Mouse (Mus musculus) liver, postnatal 0 days (tissue): Measurements from ENCODE around the gene Gm7951. TPM values are rescaled to one million over a fixed set of nuclear protein-coding genes. Genes with fewer than 3 reads are reported as not detected.
"Not testable (repeated sequence)": the region's sequence is repeated elsewhere in the genome, so short reads cannot be mapped to it uniquely, and the experiment has no call there.

Experiments used
- ATAC-seq: fragments of 200-750 bp; cut with Nextera tagmentation; 2 replicates; pipeline ENCODE4 v1.8.0; 2017; ENCODE audit warnings: mild to moderate bottlenecking, moderate library complexity
- DNase-seq: peaks from one replicate; pipeline ENCODE4 v3.0.0-alpha.2; 2016
- H3K27ac ChIP-seq: fragments of 300-500 bp; sonication (generic); 2 replicates; pipeline ENCODE4 v1.5.1; 2014; ENCODE audit warnings: antibody characterized with exemption, moderate library complexity, mild to moderate bottlenecking, low read depth
- H3K27me3 ChIP-seq: fragments of 300-500 bp; sonication (generic); 2 replicates; pipeline ENCODE4 v1.6.1; 2014; ENCODE audit warnings: low read length, control low read depth, mixed read lengths; ENCODE audit not compliant: insufficient read depth
- H3K36me3 ChIP-seq: fragments of 300-500 bp; sonication (generic); replicated peaks from 2 replicates; pipeline ENCODE4 v1.6.1; 2014; ENCODE audit warnings: mild to moderate bottlenecking, control low read depth, low read length, moderate library complexity, mixed read lengths; ENCODE audit not compliant: insufficient read depth
- H3K4me1 ChIP-seq: fragments of 300-500 bp; sonication (generic); 2 replicates; pipeline ENCODE4 v1.6.1; 2014; ENCODE audit warnings: antibody characterized with exemption, mild to moderate bottlenecking, control low read depth; ENCODE audit not compliant: insufficient read depth
- H3K4me2 ChIP-seq: fragments of 300-500 bp; sonication (generic); 2 replicates; pipeline ENCODE4 v1.6.1; 2014; ENCODE audit warnings: low read depth, mild to moderate bottlenecking, low read length, moderate library complexity, mixed read lengths
- H3K4me3 ChIP-seq: fragments of 300-500 bp; sonication (generic); 2 replicates; pipeline ENCODE4 v1.5.1; 2014; ENCODE audit warnings: low read depth, low read length
- H3K9ac ChIP-seq: fragments of 300-500 bp; sonication (generic); replicated peaks from 2 replicates; pipeline ENCODE4 v1.6.1; 2014; ENCODE audit warnings: mild to moderate bottlenecking, moderate library complexity
- H3K9me3 ChIP-seq: fragments of 300-500 bp; sonication (generic); 2 replicates; pipeline ENCODE4 v1.6.1; 2016; ENCODE audit warnings: mild to moderate bottlenecking, control low read depth, low read length, mixed read lengths
- WGBS: fragments of 180-500 bp; shearing (Covaris S2); extraction: QIAGEN DNeasy Blood & Tissue Kit; methylation state at CpG from one replicate; pipeline ENCODE4 v1.1.7; 2014; ENCODE audit not compliant: insufficient replicate concordance; 5-methylcytosine and 5-hydroxymethylcytosine counted together
- polyA plus RNA-seq: library from polyadenylated mRNA; unstranded; fragments of >200 nt; fragmentation: Nextera tagmentation; extraction: Ambion mirVana; gene quantifications from 2 replicates; pipeline ENCODE4 v1.2.1, GENCODE M21; 2015

The Gm7951 gene
- not detected in 2 replicates for polyA plus RNA-seq

- ATAC-seq, H3K4me2 ChIP-seq, H3K27ac ChIP-seq, H3K9ac ChIP-seq, H3K4me1 ChIP-seq, H3K36me3 ChIP-seq, H3K4me3 ChIP-seq, H3K27me3 ChIP-seq, DNase-seq, H3K9me3 ChIP-seq: not testable (repeated sequence)
- no CpG with 5 or more reads among the region's 2 CpGs for WGBS
These were observed at the start of gene Gm7951 for GRCm38 (mm10) chr14:42117269-42117668. Gene Gm7951, minus strand, starts transcription at chr14:42117369.

GRCm38 (mm10) chr14:42162522-42162921 is 45.4 kb upstream of the Gm7951 start, which contains the start of gene Gm17027:
Gene Gm17027, minus strand, starts transcription at chr14:42162622.
- not testable (repeated sequence) for H3K27me3 ChIP-seq, ATAC-seq, H3K9me3 ChIP-seq, H3K27ac ChIP-seq, DNase-seq, H3K4me1 ChIP-seq, H3K36me3 ChIP-seq, H3K4me3 ChIP-seq, H3K4me2 ChIP-seq, H3K9ac ChIP-seq
- WGBS, result 93% methylated on average over 1 of the region's 2 CpGs

GRCm38 (mm10) chr14:42134571-42134970 is 17.4 kb upstream of the Gm7951 start:
- H3K9me3 ChIP-seq, H3K4me2 ChIP-seq, H3K9ac ChIP-seq, H3K4me3 ChIP-seq, ATAC-seq, H3K4me1 ChIP-seq, H3K36me3 ChIP-seq, H3K27me3 ChIP-seq, DNase-seq, H3K27ac ChIP-seq: not testable (repeated sequence)
- WGBS, result 77% methylated on average over 5 of the region's 8 CpGs

GRCm38 (mm10) chr14:42133806-42134205 is 16.6 kb upstream of the Gm7951 start:
- H3K27ac ChIP-seq, DNase-seq, H3K9ac ChIP-seq, H3K9me3 ChIP-seq, ATAC-seq, H3K4me1 ChIP-seq, H3K36me3 ChIP-seq, H3K27me3 ChIP-seq, H3K4me3 ChIP-seq, H3K4me2 ChIP-seq: not testable (repeated sequence)
- 59% methylated on average over 9 of the region's 14 CpGs for WGBS

Other genes with a start within 250 kb of the Gm7951 start
- not detected in 2 replicates for gene Gm7980, start 210.1 kb downstream of the Gm7951 start, polyA plus RNA-seq
- not detected in 2 replicates for gene 1700049E17Rik1, start 192.4 kb downstream of the Gm7951 start, polyA plus RNA-seq
- not detected in 2 replicates for gene 1700024B05Rik, start 173.4 kb downstream of the Gm7951 start, polyA plus RNA-seq
- gene Gm6401, start 149.4 kb downstream of the Gm7951 start, polyA plus RNA-seq, result not detected in 2 replicates
- gene Gm3543, start 134.0 kb downstream of the Gm7951 start, polyA plus RNA-seq, result not detected in 2 replicates
- not detected in 2 replicates for gene Gm17027, start 45.3 kb upstream of the Gm7951 start, polyA plus RNA-seq
- gene Gm3573, start 73.4 kb upstream of the Gm7951 start, polyA plus RNA-seq, result not detected in 2 replicates
- not detected in 2 replicates for gene Gm17026, start 142.7 kb upstream of the Gm7951 start, polyA plus RNA-seq
- not detected in 2 replicates for gene Gm9611, start 180.0 kb upstream of the Gm7951 start, polyA plus RNA-seq
- not detected in 2 replicates for gene Gm7995, start 192.8 kb upstream of the Gm7951 start, polyA plus RNA-seq